Mouse (Mus musculus): ENCODE measurements at regions not wholly inside any gene's neighbourhood (a gene's known extent, or its start where the extent isn't known, plus 50 kb on each side); places are given as distances from the start of the nearest gene placed in this dataset.

GRCm38 (mm10) chr15:87045971-87046370 is 498.1 kb upstream of the Fam19a5 start:
- H3K4me3 ChIP-seq (replicated peaks), result no peak overlapping the region
- no peaks in the 10 kb centered on the region for H3K4me1 ChIP-seq
- H3K9ac ChIP-seq, result no peak overlapping the region
- no peak overlapping the region for H3K4me2 ChIP-seq
- no peak for ATAC-seq (ENCODE audit: insufficient read depth, low FRiP score, low read depth)
- 58% methylated on average over 13 of the region's 13 CpGs for WGBS
- no peaks in the 10 kb centered on the region for H3K9me3 ChIP-seq
- H3K27me3 ChIP-seq (replicated peaks), result no peaks in the 10 kb centered on the region
- no peak overlapping the region for H3K27ac ChIP-seq
- H3K36me3 ChIP-seq, result no peaks in the 10 kb centered on the region

GRCm38 (mm10) chr15:87054186-87054585 is 489.9 kb upstream of the Fam19a5 start:
- Histone ChIP-seq H3K4me3 (replicated peaks) (no peak overlapping the region), H3K4me1 (no peaks in the 10 kb centered on the region), H3K4me2 (no peak overlapping the region), H3K9ac (no peak overlapping the region), H3K9me3 (no peaks in the 10 kb centered on the region), H3K27ac (no peak overlapping the region), H3K36me3 (no peaks in the 10 kb centered on the region), H3K27me3 (replicated peaks) (no peaks in the 10 kb centered on the region)
- ATAC-seq (ENCODE audit: insufficient read depth, low FRiP score, low read depth), result no peak
- 70% methylated on average over 12 of the region's 12 CpGs for WGBS

DNA sequence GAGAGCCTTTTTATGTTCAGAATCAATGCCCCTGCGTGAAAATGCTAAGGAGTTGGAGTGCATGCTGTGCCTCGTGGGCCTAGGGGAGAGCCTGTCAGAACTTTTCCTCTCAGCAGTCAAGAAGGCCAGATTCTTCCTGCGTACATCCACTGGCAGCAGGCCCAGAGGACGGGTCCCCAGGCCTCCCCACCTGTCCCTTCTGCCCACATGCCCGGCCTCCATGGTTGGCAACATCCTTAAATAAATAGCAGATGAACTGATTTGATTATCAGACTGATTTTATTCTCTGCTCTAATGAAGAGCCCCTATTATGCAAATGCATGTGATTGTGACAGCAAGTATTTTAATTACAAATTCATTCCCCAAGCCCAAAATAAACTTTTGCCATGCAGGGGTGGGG is 479.2 kb upstream of the Fam19a5 start:
- Histone ChIP-seq H3K27ac (no peak overlapping the region), H3K4me1 (no peaks in the 10 kb centered on the region), H3K4me2 (no peak overlapping the region), H3K27me3 (replicated peaks) (no peaks in the 10 kb centered on the region), H3K9ac (no peak overlapping the region), H3K36me3 (no peaks in the 10 kb centered on the region), H3K9me3 (no peaks in the 10 kb centered on the region), H3K4me3 (replicated peaks) (no peak overlapping the region)
- no peak for ATAC-seq (ENCODE audit: insufficient read depth, low FRiP score, low read depth)
- 58% methylated on average over 5 of the region's 5 CpGs for WGBS

DNA sequence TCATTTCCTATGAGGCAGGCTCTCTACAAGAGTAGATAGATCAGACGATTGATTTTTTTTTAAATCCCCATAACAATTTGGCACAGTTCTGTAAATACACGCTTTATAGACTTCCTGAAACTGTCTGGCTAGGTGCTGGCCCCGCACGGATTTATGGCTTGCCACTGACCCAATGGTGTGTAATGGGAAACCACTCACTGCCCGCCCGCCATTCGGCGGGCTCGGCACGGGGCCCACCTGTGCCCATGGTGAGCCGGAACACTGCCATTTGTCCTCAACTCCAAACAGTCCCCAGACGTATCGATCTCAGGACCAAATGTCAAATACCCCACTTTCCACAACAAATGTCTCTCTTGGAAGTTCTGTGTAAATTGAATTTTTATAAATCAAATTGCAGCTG is 475.8 kb upstream of the Fam19a5 start:
- Histone ChIP-seq H3K9me3 (no peaks in the 10 kb centered on the region), H3K4me3 (replicated peaks) (no peak overlapping the region), H3K4me1 (no peaks in the 10 kb centered on the region), H3K9ac (no peak overlapping the region), H3K4me2 (no peak overlapping the region), H3K36me3 (no peaks in the 10 kb centered on the region), H3K27ac (no peak overlapping the region), H3K27me3 (replicated peaks) (no peaks in the 10 kb centered on the region)
- ATAC-seq (ENCODE audit: insufficient read depth, low FRiP score, low read depth), result no peak
- 57% methylated on average over 13 of the region's 13 CpGs for WGBS

DNA sequence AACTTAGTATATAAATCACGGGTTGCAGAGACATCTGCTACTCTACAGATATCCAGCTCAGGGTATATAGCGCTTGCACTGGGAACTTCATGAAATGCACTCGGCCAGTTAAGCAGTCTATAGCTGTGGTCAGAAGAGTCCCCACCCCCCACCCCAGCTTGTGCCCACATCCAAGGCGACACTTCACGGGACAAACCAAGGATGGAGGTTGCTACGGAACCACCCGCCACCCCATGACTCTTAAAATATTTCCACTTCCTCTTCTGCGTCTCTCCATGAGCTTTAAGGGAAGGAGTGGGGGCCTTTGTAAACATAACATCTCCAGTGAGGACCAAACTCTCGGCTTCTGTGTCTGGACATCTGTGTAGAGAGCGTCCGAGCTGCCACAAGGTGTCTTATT is 469.5 kb upstream of the Fam19a5 start:
- ATAC-seq (ENCODE audit: insufficient read depth, low FRiP score, low read depth), result no peak
- Histone ChIP-seq H3K4me3 (replicated peaks) (no peak overlapping the region), H3K4me1 (no peaks in the 10 kb centered on the region), H3K27me3 (replicated peaks) (no peaks in the 10 kb centered on the region), H3K9ac (no peak overlapping the region), H3K4me2 (no peak overlapping the region), H3K27ac (no peak overlapping the region), H3K36me3 (no peaks in the 10 kb centered on the region), H3K9me3 (no peaks in the 10 kb centered on the region)
- 78% methylated on average over 11 of the region's 11 CpGs for WGBS

GRCm38 (mm10) chr15:87089827-87090226 is 454.3 kb upstream of the Fam19a5 start:
- Histone ChIP-seq H3K9ac (no peak overlapping the region), H3K4me2 (no peak overlapping the region)
- no peak for ATAC-seq (ENCODE audit: insufficient read depth, low FRiP score, low read depth)

GRCm38 (mm10) chr15:87091048-87091777 is 452.9 kb upstream of the Fam19a5 start:
- H3K27me3 ChIP-seq (replicated peaks), result no peaks in the 10 kb centered on the region
- H3K27ac ChIP-seq, result no peak overlapping the region
- WGBS, result 42% methylated on average over 7 of the region's 7 CpGs
- no peak overlapping the region for H3K4me2 ChIP-seq
- H3K4me1 ChIP-seq, result no peaks in the 10 kb centered on the region
- H3K4me3 ChIP-seq (replicated peaks), result no peak overlapping the region
- H3K9me3 ChIP-seq, result no peaks in the 10 kb centered on the region
- no peak for ATAC-seq (ENCODE audit: insufficient read depth, low FRiP score, low read depth)
- no peak overlapping the region for H3K9ac ChIP-seq
- no peaks in the 10 kb centered on the region for H3K36me3 ChIP-seq

More at GRCm38 (mm10) chr15:87089827-87090226, 454.3 kb upstream of the Fam19a5 start:
- no peak overlapping the region for H3K4me3 ChIP-seq (replicated peaks)
- H3K4me1 ChIP-seq, result no peaks in the 10 kb centered on the region
- no peaks in the 10 kb centered on the region for H3K36me3 ChIP-seq
- WGBS, result 58% methylated on average over 5 of the region's 5 CpGs
- no peaks in the 10 kb centered on the region for H3K9me3 ChIP-seq
- H3K27me3 ChIP-seq (replicated peaks), result no peaks in the 10 kb centered on the region
- H3K27ac ChIP-seq, result no peak overlapping the region

- H3K4me2 ChIP-seq, result no peak overlapping the region
- no peaks in the 10 kb centered on the region for H3K36me3 ChIP-seq
- no peaks in the 10 kb centered on the region for H3K9me3 ChIP-seq
- H3K27ac ChIP-seq, result no peak overlapping the region
- WGBS, result 71% methylated on average over 4 of the region's 4 CpGs
- no peak overlapping the region for H3K9ac ChIP-seq
- H3K4me3 ChIP-seq (replicated peaks), result no peak overlapping the region
- H3K27me3 ChIP-seq (replicated peaks), result no peaks in the 10 kb centered on the region
- H3K4me1 ChIP-seq, result no peaks in the 10 kb centered on the region
- no peak for ATAC-seq (ENCODE audit: insufficient read depth, low FRiP score, low read depth)
Observed at GRCm38 (mm10) chr15:87097206-87097605, 446.9 kb upstream of the Fam19a5 start.

DNA sequence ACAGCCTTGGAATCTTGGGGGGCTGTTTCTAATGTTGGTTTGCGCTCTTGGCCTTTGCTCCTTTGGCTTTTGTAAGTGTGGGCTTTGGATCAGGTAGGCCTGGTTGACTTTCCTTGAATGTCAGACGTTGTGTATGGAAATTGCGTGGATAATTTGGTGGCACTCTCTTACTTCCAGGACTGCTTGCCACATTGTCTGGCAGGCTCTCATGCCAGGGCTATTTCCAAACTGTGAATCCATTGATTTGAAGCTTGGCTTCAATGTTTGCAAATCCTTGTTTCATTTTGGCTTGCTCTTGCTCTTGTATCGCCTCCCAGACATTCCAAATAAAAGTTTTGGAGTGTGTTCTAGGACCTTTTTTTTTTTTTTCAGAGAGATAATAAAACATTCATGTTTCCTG is 443.0 kb upstream of the Fam19a5 start:
- H3K4me1 ChIP-seq, result no peaks in the 10 kb centered on the region
- H3K27ac ChIP-seq, result no peak overlapping the region
- no peak for ATAC-seq (ENCODE audit: insufficient read depth, low FRiP score, low read depth)
- WGBS, result 81% methylated on average over 4 of the region's 4 CpGs
- no peaks in the 10 kb centered on the region for H3K27me3 ChIP-seq (replicated peaks)
- no peak overlapping the region for H3K9ac ChIP-seq
- no peak overlapping the region for H3K4me3 ChIP-seq (replicated peaks)
- no peak overlapping the region for H3K4me2 ChIP-seq
- no peaks in the 10 kb centered on the region for H3K36me3 ChIP-seq
- H3K9me3 ChIP-seq, result no peaks in the 10 kb centered on the region

DNA sequence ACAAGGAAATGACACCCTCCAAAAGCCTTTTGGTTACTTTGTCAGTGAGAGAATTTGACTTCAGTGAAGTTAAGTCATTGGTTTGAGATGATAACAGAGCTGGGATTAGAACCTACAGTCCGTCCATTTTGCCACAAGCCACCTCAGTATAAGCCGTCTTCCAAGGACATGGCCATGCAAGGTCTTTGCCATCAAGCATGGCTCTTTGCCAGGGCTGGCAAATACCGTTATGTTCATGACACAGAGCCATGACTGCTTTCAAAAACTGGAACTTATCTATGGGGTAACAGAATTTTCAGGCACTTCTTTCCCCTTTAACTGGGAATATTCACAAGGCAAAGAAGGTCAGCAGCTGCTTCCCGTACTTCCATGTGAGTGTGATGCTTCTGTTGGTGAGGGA is 441.9 kb upstream of the Fam19a5 start:
- no peak for ATAC-seq (ENCODE audit: insufficient read depth, low FRiP score, low read depth)
- H3K27me3 ChIP-seq (replicated peaks), result no peaks in the 10 kb centered on the region
- no peaks in the 10 kb centered on the region for H3K36me3 ChIP-seq
- 78% methylated on average over 4 of the region's 4 CpGs for WGBS
- no peak overlapping the region for H3K4me3 ChIP-seq (replicated peaks)
- H3K4me1 ChIP-seq, result no peaks in the 10 kb centered on the region
- no peak overlapping the region for H3K9ac ChIP-seq
- H3K27ac ChIP-seq, result no peak overlapping the region
- no peaks in the 10 kb centered on the region for H3K9me3 ChIP-seq
- H3K4me2 ChIP-seq, result no peak overlapping the region

DNA sequence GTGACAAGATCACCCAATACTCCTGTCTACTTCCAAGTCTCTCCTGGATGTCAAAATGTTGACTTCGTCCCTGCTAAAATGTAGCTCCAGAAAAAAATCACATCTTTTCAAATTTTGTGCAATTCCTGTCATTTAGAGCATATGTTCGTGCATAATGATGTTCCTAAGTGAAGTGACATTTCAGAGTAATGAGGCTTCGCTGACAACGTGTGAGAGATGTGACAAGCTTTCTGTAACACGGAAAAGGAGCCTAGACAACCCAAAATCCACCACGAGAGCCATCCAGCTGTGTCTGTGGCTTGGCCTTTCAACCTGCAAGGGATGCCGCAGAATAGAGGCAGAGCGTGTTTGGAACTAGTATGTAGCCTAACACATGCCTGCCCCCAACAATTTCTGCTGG is 438.1 kb upstream of the Fam19a5 start:
- no peak overlapping the region for H3K9ac ChIP-seq
- H3K36me3 ChIP-seq, result no peaks in the 10 kb centered on the region
- no peak overlapping the region for H3K4me2 ChIP-seq
- H3K27me3 ChIP-seq (replicated peaks), result no peaks in the 10 kb centered on the region
- no peaks in the 10 kb centered on the region for H3K9me3 ChIP-seq
- H3K4me3 ChIP-seq (replicated peaks), result no peak overlapping the region
- H3K27ac ChIP-seq, result no peak overlapping the region
- ATAC-seq (ENCODE audit: insufficient read depth, low FRiP score, low read depth), result no peak
- 85% methylated on average over 8 of the region's 8 CpGs for WGBS
- H3K4me1 ChIP-seq, result no peaks in the 10 kb centered on the region

DNA sequence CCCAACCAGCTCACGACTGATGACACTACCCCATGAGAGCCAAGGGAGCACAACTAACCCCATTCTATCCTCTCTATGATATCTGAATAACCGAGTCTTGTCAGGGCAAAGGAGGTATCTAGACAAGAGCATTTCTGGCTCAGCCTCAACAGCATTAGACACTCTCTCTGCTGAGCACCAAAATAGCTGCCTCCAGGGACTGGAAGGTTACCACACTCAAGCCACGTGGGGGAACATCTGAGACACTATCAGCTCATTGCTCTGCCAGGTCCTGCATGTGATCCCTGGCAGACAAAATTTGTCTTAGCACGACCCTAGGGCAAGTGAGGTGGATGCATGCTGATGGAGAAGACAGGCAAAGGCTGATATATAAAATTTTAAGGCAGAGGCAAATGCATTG is 436.4 kb upstream of the Fam19a5 start:
- Histone ChIP-seq H3K9me3 (no peaks in the 10 kb centered on the region), H3K27me3 (replicated peaks) (no peaks in the 10 kb centered on the region), H3K4me1 (no peaks in the 10 kb centered on the region), H3K9ac (no peak overlapping the region), H3K36me3 (no peaks in the 10 kb centered on the region), H3K4me3 (replicated peaks) (no peak overlapping the region), H3K27ac (no peak overlapping the region), H3K4me2 (no peak overlapping the region)
- no peak for ATAC-seq (ENCODE audit: insufficient read depth, low FRiP score, low read depth)
- 57% methylated on average over 4 of the region's 4 CpGs for WGBS

GRCm38 (mm10) chr15:87108411-87108810 is 435.7 kb upstream of the Fam19a5 start:
- WGBS, result 73% methylated on average over 7 of the region's 7 CpGs
- no peak for ATAC-seq (ENCODE audit: insufficient read depth, low FRiP score, low read depth)

More at GRCm38 (mm10) chr15:87108411-87108810, 435.7 kb upstream of the Fam19a5 start:
- Histone ChIP-seq H3K4me3 (replicated peaks) (no peak overlapping the region), H3K9me3 (no peaks in the 10 kb centered on the region), H3K4me2 (no peak overlapping the region), H3K36me3 (no peaks in the 10 kb centered on the region), H3K27me3 (replicated peaks) (no peaks in the 10 kb centered on the region), H3K9ac (no peak overlapping the region), H3K4me1 (no peaks in the 10 kb centered on the region), H3K27ac (no peak overlapping the region)

Data from stomach, embryonic 15.5 days (tissue).